Mouse (Mus musculus): ENCODE data around the gene Nr1i3. TPM values are rescaled to one million over a fixed set of nuclear protein-coding genes. Genes with fewer than 3 reads are reported as not detected.
A peak's percentile ranks its signal among the peaks of the same experiment; 100 is the strongest.

The Nr1i3 gene
- total RNA-seq, 2 experiments from 2014 or later: 0.29 TPM; not detected in 1

GRCm38 (mm10) chr1:171250680-171251593, 37.2 kb downstream of the Nr1i3 start, which contains the start of gene Ndufs2:
TSS of gene Ndufs2 (minus strand) at chr1:171251388.
- DNase-seq (ENCODE audit: low spot score in 2 of 2): peak in 1 of 2 experiments; percentile 64

- DNase-seq (ENCODE audit: low spot score in 2 of 2): peak in 1 of 2 experiments; percentile 69
Measured at GRCm38 (mm10) chr1:171251594-171252324, 38.0 kb downstream of the Nr1i3 start.

- DNase-seq (ENCODE audit: low spot score in 2 of 2): no peak
Measured at GRCm38 (mm10) chr1:171252415-171252814, 38.6 kb downstream of the Nr1i3 start.

- DNase-seq (ENCODE audit: low spot score in 2 of 2): no peak
Measured at GRCm38 (mm10) chr1:171256095-171256818, 42.5 kb downstream of the Nr1i3 start.

GRCm38 (mm10) chr1:171256937-171257548, 43.3 kb downstream of the Nr1i3 start:
- DNase-seq (ENCODE audit: low spot score in 2 of 2): peak in 1 of 2 experiments; percentile 62

GRCm38 (mm10) chr1:171257781-171258180, 44.0 kb downstream of the Nr1i3 start:
- DNase-seq (ENCODE audit: low spot score in 2 of 2): no peak

- no peak for DNase-seq (ENCODE audit: low spot score in 2 of 2)
Measured at GRCm38 (mm10) chr1:171258921-171259320, 45.2 kb downstream of the Nr1i3 start.

GRCm38 (mm10) chr1:171260316-171260715, 46.5 kb downstream of the Nr1i3 start:
- no peak for DNase-seq (ENCODE audit: low spot score in 2 of 2)

- DNase-seq (ENCODE audit: low spot score in 2 of 2): peak in 1 of 2 experiments; percentile 75
Measured at GRCm38 (mm10) chr1:171262594-171263130, 48.9 kb downstream of the Nr1i3 start.

GRCm38 (mm10) chr1:171263185-171263611, 49.4 kb downstream of the Nr1i3 start:
- DNase-seq (ENCODE audit: low spot score in 2 of 2): peak in 1 of 2 experiments; percentile 56

GRCm38 (mm10) chr1:171263666-171264461, 50.1 kb downstream of the Nr1i3 start:
- DNase-seq (ENCODE audit: low spot score in 2 of 2): no peak

- no peak for DNase-seq (ENCODE audit: low spot score in 2 of 2)
Measured at GRCm38 (mm10) chr1:171265971-171266744, 52.4 kb downstream of the Nr1i3 start.

- no peak for DNase-seq (ENCODE audit: low spot score in 2 of 2)
Measured at GRCm38 (mm10) chr1:171268341-171268740, 54.6 kb downstream of the Nr1i3 start.

GRCm38 (mm10) chr1:171269848-171270572, 56.2 kb downstream of the Nr1i3 start, which contains the start of gene B4galt3:
TSS of gene B4galt3 (plus strand) at chr1:171270328.
- peak; percentile 93 to 95 for DNase-seq (ENCODE audit: low spot score in 2 of 2)

Data from gastrocnemius, postnatal 4 days (tissue).